Mouse (Mus musculus): ENCODE measurements at regions not wholly inside any gene's neighbourhood (a gene's known extent, or its start where the extent isn't known, plus 50 kb on each side); places are given as distances from the start of the nearest gene placed in this dataset.

DNA sequence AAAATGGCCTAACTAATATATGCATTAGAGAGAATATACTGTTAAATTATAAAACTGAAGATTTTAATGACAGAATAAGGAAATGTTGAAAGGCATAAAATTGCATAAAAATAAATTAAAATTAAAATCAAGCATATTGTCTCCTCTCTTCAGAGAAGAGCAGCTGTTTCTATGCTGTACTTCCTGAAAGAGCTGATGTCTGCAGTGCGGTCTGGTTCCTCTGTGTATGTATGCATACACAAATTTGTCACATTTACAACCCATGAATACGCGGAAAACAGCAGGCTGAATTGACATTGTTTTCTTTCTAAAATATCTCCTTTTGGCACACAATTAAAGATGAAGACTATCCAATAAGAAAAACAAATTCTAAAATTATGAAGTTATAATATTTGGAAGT is 278.5 kb downstream of the Olfr1505 start:
- no peak for DNase-seq (ENCODE audit: low spot score)

DNA sequence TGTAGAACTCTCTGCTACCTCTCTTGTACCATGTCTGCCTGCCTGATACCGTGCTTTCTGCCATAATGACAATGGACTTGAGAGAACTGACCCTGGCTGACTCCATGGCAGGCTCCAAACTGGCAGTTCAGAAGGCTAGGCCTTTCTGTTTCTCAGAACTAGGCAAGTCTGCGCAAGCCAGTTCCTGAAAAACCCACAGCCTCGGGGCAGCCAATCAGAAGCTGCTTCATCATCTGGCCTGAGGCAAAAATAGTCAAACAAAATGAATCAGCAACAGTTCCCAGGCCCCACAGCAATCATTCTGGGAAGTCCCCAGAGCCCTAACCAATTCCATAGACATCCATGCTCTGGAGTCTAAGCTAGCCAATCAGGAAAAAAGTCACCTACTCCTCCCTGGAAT is 284.5 kb downstream of the Olfr1505 start:
- no peak for DNase-seq (ENCODE audit: low spot score)

DNA sequence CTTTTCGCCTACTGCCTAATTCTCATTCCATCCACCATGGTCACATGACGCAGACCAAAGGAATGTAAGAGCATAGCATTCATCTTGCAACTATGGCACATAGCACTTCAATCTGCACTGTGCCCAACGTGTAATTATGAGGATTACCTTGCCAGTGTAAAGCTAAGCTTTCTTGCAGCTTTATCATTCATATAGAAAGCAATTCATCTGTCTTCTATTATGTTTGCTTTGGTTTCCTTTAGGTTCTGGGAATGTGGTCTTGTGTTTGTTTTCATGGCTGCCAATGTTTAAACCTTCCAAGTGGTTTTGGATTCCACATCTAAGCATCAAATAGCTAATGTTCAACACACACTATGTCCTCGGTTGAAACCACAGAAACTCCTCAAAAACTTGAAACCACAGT is 307.2 kb downstream of the Olfr1505 start:
- no peak for DNase-seq (ENCODE audit: low spot score)

DNA sequence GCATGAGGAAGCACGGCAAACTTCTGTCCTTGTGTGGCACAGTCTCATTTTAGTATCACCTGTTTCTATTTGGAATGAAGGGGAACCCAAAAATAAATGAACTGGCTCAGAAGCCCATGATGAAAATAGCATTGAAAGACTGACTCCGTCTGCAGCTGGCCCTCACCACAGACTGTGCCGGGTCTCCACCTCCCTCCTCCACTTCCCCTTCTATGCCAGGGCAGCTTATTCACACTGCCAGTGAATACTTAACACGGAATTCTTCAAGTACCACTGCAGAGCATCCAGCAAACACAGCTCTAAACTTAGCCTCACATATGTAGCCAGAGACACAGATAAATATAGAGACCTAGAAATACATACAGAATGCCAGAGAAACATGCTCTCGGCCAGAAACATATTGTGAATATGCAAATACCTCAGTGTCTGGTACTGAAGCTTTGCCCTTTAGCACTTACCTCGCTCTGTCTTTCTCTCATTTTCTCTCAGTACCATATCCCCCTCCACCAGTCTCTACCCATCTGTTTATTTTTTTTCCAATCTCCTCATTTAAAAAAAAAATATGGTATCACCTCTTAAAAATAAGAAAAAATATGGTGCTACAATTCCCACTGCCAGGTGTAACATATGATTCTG is 311.8 kb downstream of the Olfr1505 start:
- peak; percentile 58 for DNase-seq (ENCODE audit: low spot score)

DNA sequence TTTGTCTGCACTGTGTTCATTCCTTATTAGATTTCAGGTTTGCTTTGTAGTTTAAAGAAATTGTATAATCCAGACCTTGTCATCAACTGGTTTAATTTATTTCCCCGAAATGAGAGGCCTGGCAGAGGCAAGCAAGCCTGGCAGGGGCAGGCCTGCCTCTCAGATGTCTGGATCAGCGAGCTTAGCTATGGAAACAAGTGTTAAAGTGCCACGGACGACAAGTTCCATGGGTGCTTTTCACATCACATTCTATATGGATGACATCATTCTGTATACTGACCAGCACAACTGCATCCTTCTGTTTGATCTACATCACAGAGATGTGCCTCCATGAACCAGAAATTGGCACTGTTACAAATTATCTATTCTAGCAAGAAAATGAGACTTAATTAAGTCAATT is 312.5 kb downstream of the Olfr1505 start:
- no peak for DNase-seq (ENCODE audit: low spot score)

DNA sequence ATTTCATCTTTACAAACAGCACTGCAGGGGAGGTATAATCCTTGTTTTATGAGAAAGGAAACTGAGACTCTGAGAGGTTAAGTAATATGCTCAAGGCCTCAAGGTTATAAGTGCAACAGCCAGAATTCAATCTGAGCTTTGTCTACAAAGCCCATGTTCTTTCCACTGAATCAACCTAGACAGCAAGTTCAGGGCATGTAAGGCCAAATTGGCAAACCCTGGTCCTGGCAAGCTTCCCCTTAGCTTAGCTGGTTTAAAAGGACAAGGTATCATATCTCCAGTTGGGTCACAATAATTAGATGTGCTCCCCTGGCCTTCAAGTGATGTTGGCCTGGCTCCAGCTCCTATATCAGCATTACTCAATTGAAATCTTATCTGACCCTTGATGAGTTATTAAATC is 313.2 kb downstream of the Olfr1505 start:
- peak; percentile 69 for DNase-seq (ENCODE audit: low spot score)

DNA sequence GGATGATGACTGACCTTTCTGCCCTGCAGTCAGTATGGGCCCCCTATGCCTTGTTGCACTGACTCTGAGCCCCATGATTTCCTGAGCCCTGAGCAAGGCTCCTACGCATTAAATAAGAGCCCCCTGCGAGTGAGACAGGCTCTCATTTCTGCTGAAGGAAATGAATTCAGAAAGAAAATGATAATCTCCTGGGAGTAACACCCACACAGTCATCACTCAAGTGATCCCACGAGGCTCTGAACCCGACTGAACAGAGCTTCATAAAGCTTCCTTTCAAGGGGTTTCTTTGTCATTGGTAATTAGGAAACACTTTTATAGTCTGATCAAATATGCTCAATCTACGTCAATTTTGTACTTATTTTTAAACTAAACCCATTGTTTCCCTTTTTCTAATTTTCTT is 330.2 kb downstream of the Olfr1505 start:
- DNase-seq (ENCODE audit: low spot score) = no peak

DNA sequence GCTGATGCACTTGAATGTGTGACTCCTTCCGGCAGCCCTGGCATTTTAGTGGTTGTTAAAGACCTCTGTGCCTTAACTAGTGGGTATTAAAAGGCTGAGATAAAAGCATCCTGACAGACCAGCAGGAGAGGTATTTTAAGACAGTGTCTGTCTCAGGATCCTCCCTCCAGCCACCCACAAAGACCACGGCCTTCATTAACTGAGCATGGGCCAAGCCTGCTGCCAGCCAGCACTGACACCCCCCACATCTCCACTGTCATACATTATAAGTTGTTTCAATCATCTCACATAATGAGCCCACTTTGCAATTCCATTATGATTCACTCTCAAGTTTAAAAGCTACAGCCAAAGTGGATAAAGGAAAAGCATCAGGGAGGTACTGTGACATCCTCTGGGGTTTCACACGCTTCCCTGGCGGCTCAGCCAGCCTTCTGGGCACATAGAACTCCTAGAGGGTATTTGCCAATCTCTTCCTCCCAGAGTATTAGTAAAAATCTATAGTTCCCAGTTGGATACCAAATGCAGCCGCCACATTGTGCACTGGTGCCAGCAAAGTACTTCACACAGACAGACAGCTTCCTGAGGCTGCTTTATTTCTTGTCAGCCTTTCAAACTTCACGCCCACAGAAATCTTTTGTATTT is 333.8 kb downstream of the Olfr1505 start:
- DNase-seq (ENCODE audit: low spot score) = no peak

DNA sequence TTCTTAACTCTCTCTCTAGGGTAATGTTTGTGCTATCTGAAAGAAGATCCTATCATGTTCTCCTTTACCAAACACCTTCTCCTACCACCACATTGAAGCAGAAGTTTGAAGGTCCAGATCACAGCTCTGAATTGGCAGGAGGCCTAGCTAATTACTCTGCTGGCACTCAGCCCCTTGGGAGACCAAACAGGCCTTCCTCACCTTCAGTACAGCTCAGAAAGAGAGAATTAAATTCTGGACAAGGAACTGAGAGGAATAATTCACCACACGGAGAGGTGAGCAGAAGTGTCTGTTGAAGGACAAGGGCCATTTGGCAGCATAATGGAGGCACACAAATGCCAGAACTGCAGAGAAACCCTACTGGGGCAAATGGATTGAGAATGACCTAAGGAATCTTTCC is 334.6 kb downstream of the Olfr1505 start:
- no peak for DNase-seq (ENCODE audit: low spot score)

DNA sequence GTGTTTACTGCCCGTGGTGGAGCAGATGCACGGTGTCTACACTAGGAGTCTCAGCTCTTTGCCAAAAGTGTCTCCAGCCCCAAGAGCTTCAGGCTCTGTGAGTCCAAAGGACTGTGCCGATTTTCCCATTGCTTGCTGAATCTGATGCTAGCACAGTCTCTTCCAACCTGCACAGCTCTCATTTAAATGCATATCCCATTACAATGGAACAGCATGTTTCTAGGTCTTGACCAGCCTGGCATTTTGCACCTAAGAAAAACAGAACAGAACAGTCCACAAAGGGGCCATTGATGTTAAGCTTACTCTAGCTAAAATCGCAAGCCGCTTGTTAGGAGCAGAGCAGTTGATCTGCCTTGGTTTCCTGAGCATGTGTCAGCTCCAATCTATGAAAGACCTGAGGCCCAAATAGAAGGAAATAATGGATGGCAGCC is 339.2 kb downstream of the Tle4 start:
- DNase-seq (ENCODE audit: low spot score) = no peak

DNA sequence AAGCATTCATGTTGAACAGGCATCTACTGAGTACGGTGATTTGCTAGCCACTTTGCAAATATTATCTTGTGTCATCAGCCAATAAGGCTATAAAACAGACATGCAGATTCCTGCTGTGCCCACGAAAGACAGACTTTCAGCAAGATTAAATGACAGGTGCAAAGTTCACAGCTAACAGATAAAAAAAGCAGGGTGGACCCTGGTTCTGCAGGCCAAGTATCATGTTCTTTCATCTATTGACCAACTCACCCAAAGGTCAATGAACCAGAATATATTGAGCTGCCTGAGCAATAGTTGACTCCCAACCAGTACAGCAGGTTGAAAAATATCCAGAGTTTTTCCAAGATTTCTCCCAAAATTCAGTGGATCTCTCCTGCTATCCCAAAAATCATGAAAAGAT is 338.6 kb downstream of the Tle4 start:
- DNase-seq (ENCODE audit: low spot score) = no peak

DNA sequence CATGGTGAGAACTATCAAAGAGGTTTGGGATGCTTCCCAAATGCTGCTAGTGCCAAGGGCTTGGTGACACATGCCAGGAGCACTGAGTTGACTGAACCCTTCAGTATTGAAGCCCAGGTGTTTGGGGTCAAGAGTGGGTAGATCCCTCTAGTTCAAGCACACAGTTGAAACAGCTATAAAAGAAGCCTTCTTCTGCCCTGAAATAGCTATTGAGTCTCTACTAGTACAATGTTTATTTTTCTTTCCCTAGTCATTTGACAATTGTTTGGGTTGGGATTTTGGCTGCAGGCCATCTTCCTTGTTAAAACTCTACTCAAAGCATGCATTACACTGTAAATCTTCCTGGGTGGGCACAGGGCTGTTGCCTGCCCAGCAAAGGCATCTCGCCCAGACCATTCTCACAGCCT is 308.5 kb downstream of the Tle4 start:
- DNase-seq (ENCODE audit: low spot score) = no peak

DNA sequence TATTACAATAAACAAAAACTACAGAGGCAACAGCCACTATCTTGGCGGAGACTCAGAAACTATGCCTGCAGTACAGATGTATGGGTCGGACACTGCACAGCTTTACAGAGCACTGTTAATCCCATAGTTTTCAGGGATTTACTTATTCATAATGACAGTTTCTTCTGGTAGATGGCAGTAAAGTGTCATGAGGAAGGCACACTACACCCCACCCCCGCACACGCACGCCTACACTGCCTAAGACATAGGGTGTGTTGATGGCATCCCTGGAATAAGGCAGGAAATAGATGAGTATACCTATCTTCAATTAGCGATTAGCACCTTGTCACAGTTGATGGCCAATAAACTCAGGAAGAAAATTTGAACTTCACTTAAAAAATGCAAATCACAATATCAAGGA is 306.9 kb downstream of the Tle4 start:
- DNase-seq (ENCODE audit: low spot score) = no peak

DNA sequence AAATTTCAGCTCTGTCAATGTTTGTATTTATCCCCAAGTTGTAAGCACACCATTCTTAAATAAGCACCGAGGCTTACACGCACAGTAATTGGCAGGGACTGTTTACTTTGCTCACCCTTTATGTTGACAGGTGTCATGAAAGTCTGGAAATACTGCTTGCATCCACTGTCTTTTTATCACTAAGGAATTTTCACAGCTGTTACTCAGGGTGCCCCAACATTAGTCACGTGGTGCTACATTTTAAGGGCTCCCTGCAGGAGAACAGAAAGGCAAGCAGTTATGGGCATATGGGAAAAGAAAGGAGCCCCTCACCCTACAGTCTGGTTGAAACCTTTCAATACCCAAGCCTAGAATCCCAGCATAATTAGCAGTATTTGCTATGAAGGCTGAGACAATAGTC is 304.7 kb downstream of the Tle4 start:
- no peak for DNase-seq (ENCODE audit: low spot score)

DNA sequence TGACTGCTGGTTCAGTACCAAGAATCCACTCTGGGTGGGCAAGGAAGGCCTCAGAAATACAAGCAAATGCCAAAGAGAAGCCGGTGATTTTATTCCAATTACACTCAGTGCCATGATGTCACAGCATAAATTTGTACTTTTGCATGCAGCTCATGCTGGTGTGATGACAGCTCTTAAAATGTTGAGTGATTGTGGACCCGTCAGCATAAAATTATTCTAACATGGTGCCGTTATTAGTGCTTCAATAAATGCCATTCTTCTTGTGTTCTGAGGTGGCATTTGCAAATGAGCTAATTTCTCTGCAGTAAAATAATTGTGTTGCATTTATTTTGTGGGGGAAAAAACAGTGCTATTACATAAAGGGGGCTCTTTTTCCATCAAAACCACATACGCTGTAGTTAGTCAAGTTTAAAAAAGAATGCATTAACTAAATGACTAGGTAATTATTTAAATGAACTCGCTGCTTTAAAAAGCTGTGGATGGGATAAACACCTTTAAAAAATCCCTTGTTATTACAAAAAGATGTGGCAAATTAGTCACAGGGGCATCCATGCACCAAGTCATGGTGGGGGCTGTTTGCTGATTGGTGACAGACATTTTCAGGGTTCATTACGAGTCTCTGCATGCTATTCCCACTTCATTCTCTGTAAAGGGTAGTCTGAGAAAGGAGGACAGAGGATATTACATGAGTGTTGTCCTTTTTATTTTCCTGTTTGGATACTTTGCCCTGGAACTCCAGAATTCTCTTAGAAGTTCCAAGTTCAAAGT is 296.5 kb downstream of the Tle4 start:
- no peak for DNase-seq (ENCODE audit: low spot score)

DNA sequence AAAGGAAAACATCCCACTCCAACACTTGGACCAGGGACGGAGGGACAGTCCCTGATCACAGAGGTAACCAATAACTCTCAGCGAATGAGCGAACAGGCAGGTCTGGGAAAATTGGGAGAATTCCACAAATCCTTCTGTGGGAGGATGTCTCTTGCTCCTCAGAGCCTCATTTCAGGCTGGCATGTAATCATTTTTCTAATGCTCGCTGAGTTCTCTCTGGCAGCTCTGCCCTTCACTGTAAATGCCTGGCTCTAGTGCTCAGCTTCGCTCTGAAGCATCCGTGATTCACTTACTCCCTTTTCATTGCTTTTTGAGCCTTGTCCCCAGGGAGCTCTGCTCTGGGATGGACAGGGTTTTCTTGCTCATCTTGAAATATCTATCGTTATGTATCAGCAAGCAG is 283.6 kb downstream of the Tle4 start:
- no peak for DNase-seq (ENCODE audit: low spot score)

DNA sequence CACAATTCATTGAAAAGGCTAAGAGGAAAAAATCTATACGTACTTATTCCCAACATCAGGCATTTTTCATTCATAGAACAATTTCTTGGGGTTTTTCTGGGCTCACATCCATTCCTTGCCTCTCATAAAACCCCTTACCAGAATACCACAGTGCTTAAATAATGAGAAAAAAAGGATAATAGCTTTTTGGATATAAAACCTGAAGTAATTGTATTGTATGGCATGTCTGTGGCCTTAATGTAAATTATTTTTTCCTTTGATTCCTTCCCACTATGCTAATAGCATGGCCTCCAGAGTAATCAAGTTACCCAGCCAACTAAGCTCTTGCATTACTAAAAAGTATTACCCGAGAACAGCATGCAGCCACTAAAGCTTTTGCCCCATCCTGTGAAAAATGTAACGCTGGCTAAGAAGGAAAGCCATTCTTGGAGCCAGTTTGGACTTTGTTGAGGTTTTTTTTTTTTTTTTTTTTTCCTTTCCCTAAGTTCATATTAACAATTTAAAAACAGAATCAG is 278.1 kb downstream of the Tle4 start:
- no peak for DNase-seq (ENCODE audit: low spot score)

DNA sequence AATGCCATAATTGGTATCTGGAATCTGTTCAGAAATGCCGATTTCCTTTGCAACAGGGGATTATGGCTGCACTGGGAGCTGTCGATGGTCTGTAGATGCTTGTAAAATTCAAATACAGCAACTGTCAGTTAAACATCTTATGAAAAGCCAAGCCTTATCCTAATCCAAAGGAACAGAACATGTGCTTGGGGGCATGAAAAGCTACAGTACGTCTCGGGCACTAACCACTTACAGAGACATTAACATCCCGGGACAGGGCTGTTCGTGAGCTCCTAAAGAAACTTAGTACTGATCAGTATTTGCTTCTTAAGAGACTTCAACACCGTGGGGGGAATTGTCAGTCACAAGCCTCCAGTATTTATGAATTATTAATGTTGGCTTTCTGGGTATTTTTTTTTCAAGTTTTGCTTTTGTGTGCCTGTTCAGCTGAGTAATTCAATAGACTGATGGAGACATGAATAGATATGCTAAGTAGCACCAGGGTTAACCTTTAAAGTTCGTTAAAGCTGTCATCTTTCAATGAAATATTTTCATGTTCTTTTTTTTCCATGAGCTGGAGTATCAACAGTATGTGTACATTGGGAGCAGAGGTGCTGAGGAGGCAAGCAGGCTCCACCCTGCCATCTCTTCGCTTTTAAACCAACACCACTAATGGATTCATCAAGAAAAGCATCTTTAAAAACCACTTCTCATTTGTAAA is 272.3 kb downstream of the Tle4 start:
- DNase-seq (ENCODE audit: low spot score) = no peak

DNA sequence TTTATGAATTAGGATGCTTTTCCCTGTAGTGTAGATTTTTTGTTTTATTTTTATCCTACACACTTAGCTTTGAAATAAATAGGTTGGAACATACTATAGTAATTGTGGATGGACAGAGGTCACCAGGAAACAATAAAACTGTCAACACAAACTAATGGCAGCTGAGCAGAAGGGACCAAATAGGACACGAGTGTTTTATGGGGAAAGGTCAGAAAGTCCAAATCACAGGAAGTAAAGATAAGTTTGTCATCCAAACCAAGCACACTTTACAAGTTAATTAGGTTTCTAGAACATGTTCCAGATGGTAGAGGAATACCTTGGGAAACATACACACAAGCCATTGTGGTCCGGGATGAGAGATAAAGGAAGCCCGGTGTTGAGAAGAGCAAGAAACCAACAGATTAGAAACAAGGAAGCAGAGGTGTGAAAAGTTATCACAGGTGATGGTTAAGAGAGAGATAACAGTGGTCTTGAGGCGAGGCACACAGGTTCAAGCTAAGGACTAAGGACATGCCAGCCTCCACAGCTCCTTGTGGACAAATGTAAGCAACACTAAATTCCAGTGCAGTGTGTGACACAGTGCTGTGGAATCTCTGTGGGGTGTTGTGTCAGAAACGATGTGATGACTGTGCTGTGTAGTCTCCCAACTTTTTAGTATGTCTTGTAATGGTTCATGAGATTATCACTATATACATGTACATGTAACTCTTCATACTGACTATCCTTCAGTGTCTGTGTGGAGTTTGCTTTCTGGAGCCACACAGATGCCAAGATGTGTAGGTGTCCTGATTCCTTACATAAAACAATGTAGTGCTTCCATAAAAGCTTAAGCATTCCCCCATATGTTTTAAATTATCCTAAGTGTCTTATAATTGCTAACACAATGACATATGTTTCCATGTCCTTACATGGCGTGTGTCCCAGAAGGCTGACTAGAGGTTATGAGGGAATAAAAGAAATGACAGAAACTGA is 264.5 kb downstream of the Tle4 start:
- no peak for DNase-seq (ENCODE audit: low spot score)

DNA sequence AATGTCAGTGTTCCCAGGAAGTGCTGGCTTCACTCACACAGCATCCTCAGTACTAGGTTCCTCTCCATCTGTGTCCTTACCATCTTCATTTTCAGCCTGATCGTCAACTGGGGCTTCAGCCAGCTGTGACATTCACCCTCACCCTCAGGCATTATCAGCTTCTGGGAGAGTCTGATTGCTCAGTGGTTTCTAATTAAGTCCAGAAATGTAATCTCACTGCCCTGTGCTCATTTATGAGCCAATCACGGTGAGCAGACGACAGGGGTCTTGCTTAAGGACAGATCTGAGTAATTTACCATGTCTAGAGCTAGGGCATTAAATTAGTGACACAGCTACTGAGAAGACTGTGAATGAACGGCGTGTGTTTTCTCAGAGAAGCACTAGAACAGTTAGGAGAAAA is 260.8 kb downstream of the Tle4 start:
- no peak for DNase-seq (ENCODE audit: low spot score)

DNA sequence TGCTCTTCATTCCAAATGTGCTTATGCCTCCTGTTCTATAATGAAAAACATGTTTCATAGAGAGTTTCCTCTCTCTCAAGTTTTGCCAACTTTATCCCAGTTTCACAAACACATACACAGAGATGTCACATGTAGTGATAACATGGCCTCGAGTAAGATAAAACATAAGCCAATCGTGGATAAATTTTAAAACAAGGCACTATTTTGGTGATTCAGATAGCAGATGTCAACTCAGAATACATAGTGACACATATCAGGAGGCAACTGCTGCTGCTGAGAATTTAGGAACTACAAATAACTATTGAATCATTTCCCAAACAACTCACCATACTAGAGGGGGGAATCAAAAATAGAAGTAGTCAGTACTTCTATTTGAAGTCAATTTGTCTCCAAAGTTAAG is 257.1 kb downstream of the Tle4 start:
- DNase-seq (ENCODE audit: low spot score) = no peak

All from heart, adult 8-10 months (tissue).